Mouse (Mus musculus) hindbrain, embryonic 13.5 days (tissue): ENCODE measurements around the gene Tmc6. TPM values are rescaled to one million over a fixed set of nuclear protein-coding genes. Genes with fewer than 3 reads are reported as not detected.
A peak's percentile ranks its signal among the peaks of the same experiment; 100 is the strongest.

Experiments
- ATAC-seq: fragments of 200-750 bp; cut with Nextera tagmentation; 2 replicates; pipeline ENCODE4 v1.8.0; 2017; ENCODE audit warnings: moderate TSS enrichment; ENCODE audit not compliant: low FRiP score
- H3K27ac ChIP-seq: fragments of 300-500 bp; sonication (generic); 2 replicates; pipeline ENCODE4 v1.5.1; 2015; ENCODE audit warnings: inconsistent platforms, mild to moderate bottlenecking, moderate library complexity
- H3K27me3 ChIP-seq: fragments of 300-500 bp; sonication (generic); 2 replicates; pipeline ENCODE4 v1.6.1; 2015; ENCODE audit warnings: mild to moderate bottlenecking, inconsistent platforms
- H3K36me3 ChIP-seq: fragments of 300-500 bp; sonication (generic); 2 replicates; pipeline ENCODE4 v1.6.1; 2015; ENCODE audit warnings: mild to moderate bottlenecking, inconsistent platforms
- H3K4me1 ChIP-seq: fragments of 300-500 bp; sonication (generic); replicated peaks from 2 replicates; pipeline ENCODE4 v1.6.1; 2015; ENCODE audit warnings: inconsistent platforms
- H3K4me2 ChIP-seq: fragments of 300-500 bp; sonication (generic); 2 replicates; pipeline ENCODE4 v1.6.1; 2015; ENCODE audit warnings: inconsistent platforms, mild to moderate bottlenecking, moderate library complexity
- H3K4me3 ChIP-seq: fragments of 300-500 bp; sonication (generic); 2 replicates; pipeline ENCODE4 v1.5.1; 2015; ENCODE audit warnings: mild to moderate bottlenecking, inconsistent platforms
- H3K9ac ChIP-seq: fragments of 300-500 bp; sonication (generic); 2 replicates; pipeline ENCODE4 v1.6.1; 2015; ENCODE audit warnings: mild to moderate bottlenecking, inconsistent platforms
- H3K9me3 ChIP-seq: fragments of 300-500 bp; sonication (generic); 2 replicates; pipeline ENCODE4 v1.6.1; 2016; ENCODE audit warnings: inconsistent platforms
- WGBS: fragments of 180-500 bp; shearing (Covaris S2); methylation state at CpG from one replicate; pipeline ENCODE4 v1.1.7; 2015; 5-methylcytosine and 5-hydroxymethylcytosine counted together
- polyA plus RNA-seq: library from polyadenylated mRNA; unstranded; fragments of >200 nt; fragmentation: Nextera tagmentation; extraction: Ambion mirVana; gene quantifications from 2 replicates; pipeline ENCODE4 v1.2.1, GENCODE M21; 2015

Gene Tmc6
- polyA plus RNA-seq, 1 experiment from 2014 or later, result 5.3 TPM

DNA sequence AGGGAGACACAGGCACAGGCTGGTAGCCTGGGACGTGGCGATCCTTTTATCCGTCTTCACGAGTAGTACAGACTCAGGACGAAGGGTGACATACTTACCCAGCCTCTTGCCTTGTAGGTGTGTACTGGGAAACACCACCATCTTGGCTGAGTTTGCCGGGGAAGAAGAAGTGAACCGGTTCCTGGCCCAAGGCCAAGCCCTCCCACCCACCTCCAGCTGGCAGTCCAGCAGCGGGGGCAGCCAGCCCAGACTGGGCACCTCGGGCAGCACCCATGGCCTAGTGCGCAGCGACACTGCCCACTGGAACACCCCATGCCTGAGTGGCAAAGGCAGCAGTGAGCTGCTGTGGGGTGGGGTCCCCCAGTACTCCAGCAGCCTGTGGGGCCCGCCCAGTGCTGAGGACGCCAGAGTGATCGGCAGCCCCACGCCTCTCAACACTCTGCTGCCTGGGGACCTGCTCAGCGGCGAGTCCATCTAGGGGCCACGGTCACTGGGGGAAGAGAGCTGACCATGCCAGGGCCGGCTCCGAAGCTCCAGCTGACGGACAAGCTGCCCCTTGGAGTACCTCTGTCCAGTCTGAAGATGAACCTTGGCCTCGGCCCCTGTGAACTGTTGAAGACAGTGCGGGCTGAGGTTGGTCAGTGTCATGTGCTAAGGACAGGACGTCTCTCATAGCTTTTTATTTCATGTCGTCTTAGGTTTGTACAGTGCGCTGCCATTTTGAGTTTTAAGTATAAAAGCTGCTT lies 21.5 kb downstream of the Tmc6 start:
- 90% methylated on average over 26 of the region's 26 CpGs for WGBS
- Histone ChIP-seq H3K36me3 (peaks cover 96% of the 10 kb centered on the region), H3K4me2 (no peak overlapping the region), H3K27me3 (no peaks in the 10 kb centered on the region), H3K4me3 (no peak overlapping the region), H3K9me3 (no peaks in the 10 kb centered on the region), H3K27ac (no peak overlapping the region), H3K9ac (no peak overlapping the region), H3K4me1 (no peaks in the 10 kb centered on the region)
- no peak for ATAC-seq

DNA sequence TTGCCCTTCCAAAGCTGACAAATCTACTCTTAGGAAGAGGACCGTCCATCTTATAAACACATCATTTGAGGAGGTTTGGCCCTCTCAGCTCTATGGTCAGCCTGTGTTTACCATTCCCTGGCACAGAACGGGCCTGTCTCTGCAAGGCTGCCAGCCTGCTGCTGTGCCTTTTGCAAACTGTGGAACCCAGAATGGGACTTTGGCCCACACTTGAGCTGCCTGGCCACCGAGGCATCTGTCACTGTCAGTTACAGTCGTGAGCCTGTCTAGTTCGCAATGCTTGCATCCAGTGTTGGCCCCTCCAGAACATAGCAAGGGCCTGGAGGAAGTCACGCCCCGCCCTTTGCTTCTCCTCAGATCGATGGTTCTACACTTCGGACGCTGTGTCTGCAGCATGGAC lies 22.7 kb downstream of the Tmc6 start:
- 95% methylated on average over 10 of the region's 10 CpGs for WGBS
- no peak overlapping the region for H3K9ac ChIP-seq
- no peak for ATAC-seq
- no peaks in the 10 kb centered on the region for H3K27me3 ChIP-seq
- peaks cover 96% of the 10 kb centered on the region for H3K36me3 ChIP-seq
- H3K27ac ChIP-seq, result no peak overlapping the region
- H3K4me2 ChIP-seq, result no peak overlapping the region
- no peaks in the 10 kb centered on the region for H3K4me1 ChIP-seq
- H3K4me3 ChIP-seq, result no peak overlapping the region
- H3K9me3 ChIP-seq, result no peaks in the 10 kb centered on the region

DNA sequence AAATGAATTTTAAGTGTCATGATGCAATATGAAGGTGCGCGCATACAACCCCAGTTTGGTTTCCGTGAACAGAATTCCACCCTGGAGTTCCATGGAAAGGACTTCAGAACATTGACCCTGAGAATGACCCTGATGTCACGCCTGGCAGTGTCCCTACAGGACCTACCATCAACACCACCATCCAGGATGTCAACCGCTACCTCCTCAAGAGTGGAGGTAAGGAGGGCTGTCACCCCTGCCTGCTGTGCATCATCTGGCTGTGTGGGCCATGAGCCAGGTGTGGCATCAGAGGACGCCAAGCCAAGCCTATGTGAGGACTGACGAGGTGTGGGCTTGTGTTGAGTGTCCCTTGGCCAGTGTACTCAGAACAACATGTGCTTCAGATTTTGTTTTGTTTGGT lies 26.1 kb downstream of the Tmc6 start:
- Histone ChIP-seq H3K4me2 (no peak overlapping the region), H3K9me3 (no peaks in the 10 kb centered on the region), H3K27ac (no peak overlapping the region), H3K9ac (no peak overlapping the region), H3K4me1 (no peaks in the 10 kb centered on the region), H3K4me3 (no peak overlapping the region), H3K36me3 (peaks cover 98% of the 10 kb centered on the region), H3K27me3 (no peaks in the 10 kb centered on the region)
- WGBS, result 96% methylated on average over 7 of the region's 7 CpGs
- no peak for ATAC-seq

DNA sequence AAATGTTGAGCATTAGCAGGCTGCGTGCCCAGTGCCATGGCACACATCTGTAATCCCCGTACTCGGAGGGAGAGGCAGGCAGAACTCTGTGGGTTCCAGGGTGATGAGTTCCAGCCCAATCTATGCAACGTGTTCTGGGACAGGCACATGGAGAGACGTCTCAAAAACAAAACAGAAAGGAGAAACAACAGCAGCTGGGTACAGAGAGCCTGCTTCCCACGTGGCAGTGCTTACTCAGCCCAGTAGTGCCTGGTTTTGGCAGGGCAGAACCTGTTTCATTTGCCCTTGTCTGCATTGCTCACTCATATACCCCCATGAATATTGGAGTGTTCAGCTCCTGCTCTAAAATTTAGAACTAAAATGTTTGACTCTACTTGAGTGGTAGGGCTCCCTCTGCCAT lies 30.5 kb downstream of the Tmc6 start:
- WGBS, result 89% methylated on average over 6 of the region's 6 CpGs
- Histone ChIP-seq H3K9ac (no peak overlapping the region), H3K36me3 (peaks cover 94% of the 10 kb centered on the region), H3K9me3 (no peaks in the 10 kb centered on the region), H3K27me3 (no peaks in the 10 kb centered on the region), H3K4me1 (no peaks in the 10 kb centered on the region), H3K4me3 (no peak overlapping the region), H3K4me2 (no peak overlapping the region), H3K27ac (no peak overlapping the region)
- ATAC-seq, result no peak

DNA sequence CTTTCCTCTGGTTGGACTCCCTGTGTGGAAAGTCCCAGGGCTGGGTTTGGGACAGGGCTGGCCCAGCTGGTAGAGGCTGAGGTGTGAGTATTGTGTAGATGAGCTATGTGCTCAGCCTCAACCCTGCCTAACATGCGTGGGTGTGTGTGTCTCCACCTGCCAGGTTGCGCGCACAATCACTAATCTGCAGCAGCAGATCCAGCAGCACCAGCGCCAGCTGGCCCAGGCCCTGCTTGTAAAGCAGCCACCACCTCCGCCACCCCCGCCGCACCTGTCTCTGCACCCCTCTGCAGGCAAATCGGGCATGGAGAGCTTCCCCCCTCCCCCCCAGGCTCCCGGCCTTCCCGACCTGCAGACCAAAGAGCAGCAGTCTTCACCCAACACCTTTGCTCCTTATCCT lies 32.6 kb downstream of the Tmc6 start:
- Histone ChIP-seq H3K9me3 (no peaks in the 10 kb centered on the region), H3K27me3 (no peaks in the 10 kb centered on the region), H3K9ac (no peak overlapping the region), H3K4me1 (no peaks in the 10 kb centered on the region), H3K27ac (no peak overlapping the region), H3K4me2 (no peak overlapping the region), H3K4me3 (no peak overlapping the region), H3K36me3 (peaks cover 94% of the 10 kb centered on the region)
- 96% methylated on average over 10 of the region's 10 CpGs for whole genome bisulfite sequencing
- no peak for ATAC-seq

DNA sequence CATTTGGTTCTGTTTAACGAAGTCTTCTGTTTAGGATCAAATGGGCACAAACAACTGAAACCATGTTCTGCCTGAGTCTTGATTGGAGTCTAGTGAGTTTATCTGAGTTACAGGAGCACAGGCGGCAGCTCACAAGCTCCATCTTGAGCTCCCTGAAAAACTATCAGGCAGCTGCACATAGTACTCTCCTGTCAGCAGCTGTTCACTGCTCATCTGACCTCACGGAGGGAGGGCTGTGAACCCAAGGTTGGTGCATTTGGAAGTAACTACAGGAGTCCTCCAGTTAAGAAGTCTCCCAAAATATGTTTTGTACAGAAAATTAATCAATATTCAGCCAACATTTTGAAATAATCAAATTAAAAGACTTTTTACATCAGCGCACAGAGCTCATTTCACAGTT lies 33.4 kb downstream of the Tmc6 start:
- no peak overlapping the region for H3K4me3 ChIP-seq
- H3K4me2 ChIP-seq, result no peak overlapping the region
- H3K36me3 ChIP-seq, result peaks cover 95% of the 10 kb centered on the region
- no peak overlapping the region for H3K27ac ChIP-seq
- no peak for ATAC-seq
- H3K9me3 ChIP-seq, result no peaks in the 10 kb centered on the region
- no peak overlapping the region for H3K9ac ChIP-seq
- H3K27me3 ChIP-seq, result no peaks in the 10 kb centered on the region
- H3K4me1 ChIP-seq, result no peaks in the 10 kb centered on the region
- 81% methylated on average over 4 of the region's 4 CpGs for WGBS

DNA sequence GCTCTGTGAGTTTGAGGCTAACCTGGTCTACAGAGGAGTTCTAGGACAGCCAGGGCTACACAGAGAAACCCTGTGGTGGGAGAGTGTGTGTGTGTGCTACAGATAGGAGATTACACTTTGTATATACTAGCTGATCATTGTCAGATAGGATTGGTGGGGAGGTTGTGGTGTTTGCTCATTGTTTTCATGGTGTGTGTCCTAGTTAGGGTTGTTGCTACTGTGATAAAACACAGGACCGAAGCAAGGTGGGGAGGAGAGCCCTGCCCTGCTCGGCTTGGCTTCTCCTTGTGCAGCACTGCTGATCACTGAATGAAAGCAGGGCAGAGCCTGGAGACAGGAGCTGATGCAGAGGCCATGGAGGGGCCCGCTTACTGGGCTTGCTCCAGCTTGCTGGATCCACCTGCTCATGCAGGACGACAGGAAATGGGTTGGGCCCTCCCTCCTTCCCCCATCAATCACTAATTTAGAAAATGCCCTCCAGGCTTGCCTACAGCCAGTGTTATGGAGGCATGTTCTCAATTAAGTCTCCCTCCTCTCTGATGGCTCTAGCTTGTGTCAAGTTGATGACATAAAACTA lies 38.5 kb downstream of the Tmc6 start:
- WGBS, result 80% methylated on average over 4 of the region's 4 CpGs
- no peak for ATAC-seq

DNA sequence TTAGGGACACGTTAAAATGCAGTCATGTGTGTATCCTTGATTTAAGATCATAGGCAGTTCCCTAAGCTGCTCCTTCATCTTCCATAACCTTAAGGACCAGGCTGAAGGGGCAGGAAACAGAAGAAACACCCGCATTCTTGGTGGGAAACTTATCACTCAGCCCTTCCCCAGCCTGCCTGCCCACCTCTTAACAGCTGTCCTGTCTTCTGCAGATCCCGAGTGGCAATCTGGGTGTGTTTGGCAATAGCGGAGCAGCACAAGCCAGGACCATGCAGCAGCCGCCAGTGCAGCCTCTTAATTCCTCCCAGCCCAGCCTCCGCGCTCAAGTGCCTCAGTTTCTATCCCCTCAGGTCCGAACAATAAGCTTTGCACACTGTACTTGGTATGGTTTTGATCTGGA lies 39.3 kb downstream of the Tmc6 start:
- Histone ChIP-seq H3K27ac (no peak overlapping the region), H3K27me3 (no peaks in the 10 kb centered on the region), H3K4me1 (no peaks in the 10 kb centered on the region), H3K9ac (no peak overlapping the region), H3K36me3 (peaks cover 96% of the 10 kb centered on the region), H3K4me3 (no peak overlapping the region), H3K4me2 (no peak overlapping the region), H3K9me3 (no peaks in the 10 kb centered on the region)
- 92% methylated on average over 8 of the region's 8 CpGs for WGBS
- ATAC-seq, result no peak

More for the DNA sequence above, 38.5 kb downstream of the Tmc6 start:
- Histone ChIP-seq H3K27me3 (no peaks in the 10 kb centered on the region), H3K36me3 (peaks cover 96% of the 10 kb centered on the region), H3K9ac (no peak overlapping the region), H3K9me3 (no peaks in the 10 kb centered on the region), H3K4me1 (no peaks in the 10 kb centered on the region), H3K4me2 (no peak overlapping the region), H3K27ac (no peak overlapping the region), H3K4me3 (no peak overlapping the region)

DNA sequence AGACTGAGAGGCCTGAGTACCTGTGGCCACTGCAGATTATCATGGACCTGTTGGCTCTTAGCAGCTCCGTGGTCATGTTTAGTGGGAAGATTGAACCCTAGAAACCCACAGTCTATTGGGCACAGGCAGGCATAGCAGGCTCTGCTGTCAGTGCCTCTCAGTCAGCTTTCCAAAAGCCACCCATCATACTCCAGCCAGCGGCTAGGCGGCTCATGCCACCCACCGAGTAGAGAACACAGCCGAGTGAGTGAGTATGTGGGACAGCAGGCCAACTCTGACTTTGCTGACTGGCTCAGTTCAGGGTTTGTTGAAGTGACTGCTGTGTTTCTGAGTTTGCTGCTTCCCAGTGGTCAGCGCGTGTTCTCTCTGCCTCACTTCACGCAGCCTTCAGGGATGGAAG lies 39.8 kb downstream of the Tmc6 start:
- Histone ChIP-seq H3K27me3 (no peaks in the 10 kb centered on the region), H3K4me3 (no peak overlapping the region), H3K9ac (no peak overlapping the region), H3K9me3 (no peaks in the 10 kb centered on the region), H3K4me1 (no peaks in the 10 kb centered on the region), H3K36me3 (peaks cover 96% of the 10 kb centered on the region), H3K27ac (no peak overlapping the region), H3K4me2 (no peak overlapping the region)
- WGBS, result 85% methylated on average over 8 of the region's 8 CpGs
- ATAC-seq, result no peak

DNA sequence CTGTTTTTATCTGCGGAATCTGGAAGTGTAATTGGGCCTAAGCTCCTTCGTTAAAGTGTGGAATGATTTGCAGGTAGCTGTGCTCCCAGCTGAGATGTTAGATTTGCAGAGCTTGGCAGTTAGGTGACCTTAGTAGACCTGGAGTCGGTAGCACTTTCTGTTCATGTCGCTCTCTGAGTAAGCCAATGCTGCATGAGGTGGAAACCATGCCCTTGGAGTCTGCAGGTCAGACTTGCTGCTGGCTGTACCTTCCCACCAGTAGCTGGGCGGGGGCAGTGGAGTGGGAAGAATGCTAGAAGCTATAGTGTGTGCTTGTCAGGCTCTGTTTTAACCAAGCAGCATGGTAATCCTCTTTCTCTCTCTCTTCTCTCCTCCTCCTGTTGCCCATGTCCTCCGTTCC lies 40.9 kb downstream of the Tmc6 start:
- Histone ChIP-seq H3K4me2 (no peak overlapping the region), H3K9ac (no peak overlapping the region), H3K9me3 (no peaks in the 10 kb centered on the region), H3K4me3 (no peak overlapping the region), H3K27me3 (no peaks in the 10 kb centered on the region), H3K36me3 (peaks cover 99% of the 10 kb centered on the region), H3K27ac (no peak overlapping the region), H3K4me1 (no peaks in the 10 kb centered on the region)
- WGBS, result 91% methylated on average over 6 of the region's 6 CpGs
- ATAC-seq, result no peak

DNA sequence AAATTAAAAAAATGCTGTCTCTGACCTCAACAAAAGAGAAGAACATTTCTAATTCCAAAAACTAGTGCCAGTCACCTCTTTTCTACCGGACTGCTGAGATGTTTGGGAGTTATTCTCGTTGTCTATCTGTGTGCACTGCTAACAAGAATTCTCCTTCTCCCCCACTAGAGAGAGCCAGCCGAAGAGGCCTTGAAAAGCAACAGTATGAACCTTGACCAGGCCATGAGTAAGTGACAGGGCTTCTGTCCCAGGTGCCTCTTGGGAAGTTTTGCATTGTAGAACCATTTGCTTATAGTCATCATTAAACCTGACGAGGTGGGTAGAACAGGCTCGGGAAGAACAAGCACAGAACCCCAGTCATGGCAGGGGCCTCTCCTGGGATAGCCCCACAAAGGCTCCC lies 43.9 kb downstream of the Tmc6 start:
- Histone ChIP-seq H3K27me3 (no peaks in the 10 kb centered on the region), H3K9me3 (no peaks in the 10 kb centered on the region), H3K4me3 (no peak overlapping the region), H3K36me3 (peaks cover 91% of the 10 kb centered on the region), H3K9ac (no peak overlapping the region), H3K27ac (no peak overlapping the region), H3K4me2 (no peak overlapping the region), H3K4me1 (no peaks in the 10 kb centered on the region)
- 89% methylated on average over 5 of the region's 5 CpGs for WGBS
- ATAC-seq, result no peak

DNA sequence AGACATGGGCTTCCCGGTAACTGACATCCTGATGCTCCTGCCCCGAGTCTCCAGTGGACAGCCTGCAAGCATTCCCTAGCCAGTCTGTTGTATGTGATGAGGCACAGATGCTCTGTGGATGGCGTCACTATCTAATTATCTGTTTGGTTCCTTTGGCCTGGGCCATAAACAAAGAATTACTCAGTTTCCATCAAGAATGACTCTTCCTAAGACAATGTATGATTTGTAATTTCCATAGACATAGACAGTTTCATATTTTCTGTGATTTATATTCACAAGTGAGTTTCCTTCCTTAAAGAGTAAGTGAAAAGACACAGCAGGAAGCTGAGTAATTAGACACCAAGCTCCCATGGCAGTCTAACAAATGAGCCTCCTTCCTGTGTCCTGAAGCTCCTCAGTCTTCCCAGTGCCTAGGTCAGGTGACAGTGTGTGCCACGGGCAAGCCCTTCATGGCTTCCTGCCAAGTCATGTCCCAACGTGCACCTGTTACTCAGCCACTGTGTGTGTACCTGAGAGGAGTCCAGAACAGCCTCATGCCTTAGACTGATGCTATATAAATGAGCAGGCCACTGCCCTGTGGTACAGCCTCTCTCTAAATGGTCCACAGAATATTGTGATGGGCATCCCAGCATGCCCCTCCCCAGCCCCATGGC lies 45.8 kb downstream of the Tmc6 start:
- no peak overlapping the region for H3K4me2 ChIP-seq
- no peaks in the 10 kb centered on the region for H3K9me3 ChIP-seq
- H3K27me3 ChIP-seq, result no peaks in the 10 kb centered on the region
- ATAC-seq, result no peak
- no peak overlapping the region for H3K9ac ChIP-seq
- H3K27ac ChIP-seq, result no peak overlapping the region
- no peaks in the 10 kb centered on the region for H3K4me1 ChIP-seq
- no peak overlapping the region for H3K4me3 ChIP-seq
- H3K36me3 ChIP-seq, result peaks cover 83% of the 10 kb centered on the region
- 82% methylated on average over 5 of the region's 5 CpGs for WGBS

DNA sequence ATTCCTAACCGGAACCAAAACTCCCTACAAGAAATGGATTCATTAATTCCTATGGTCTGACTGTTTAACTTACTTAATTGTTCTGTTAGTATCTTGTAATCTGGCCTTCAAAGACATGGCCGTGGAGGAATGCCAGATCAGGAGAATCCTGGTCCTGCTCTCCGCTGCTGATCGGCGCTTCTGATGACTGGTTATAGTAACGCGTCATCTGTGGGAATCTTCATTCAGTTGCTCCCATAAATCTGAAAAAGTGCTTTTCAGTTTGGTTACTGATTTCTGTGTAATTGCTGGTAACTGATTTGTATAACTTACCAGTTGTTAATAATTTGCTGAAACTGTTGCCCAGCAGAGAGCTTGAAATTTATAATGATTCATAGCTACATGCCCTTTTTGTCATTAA lies 50.5 kb downstream of the Tmc6 start:
- H3K9ac ChIP-seq, result no peak overlapping the region
- 0 out of 2 replicates have a peak overlapping the region, but pooled peaks have one; percentile 44 for H3K27ac ChIP-seq
- H3K4me1 ChIP-seq, result no peaks in the 10 kb centered on the region
- H3K36me3 ChIP-seq, result peaks cover 36% of the 10 kb centered on the region
- WGBS, result 93% methylated on average over 7 of the region's 7 CpGs
- no peak overlapping the region for H3K4me3 ChIP-seq
- H3K4me2 ChIP-seq, result no peak overlapping the region
- H3K9me3 ChIP-seq, result no peaks in the 10 kb centered on the region
- H3K27me3 ChIP-seq, result no peaks in the 10 kb centered on the region
- ATAC-seq, result no peak
